Mouse (Mus musculus): Measurements from ENCODE around the gene Usp22. TPM values are rescaled to one million over a fixed set of nuclear protein-coding genes. Genes with fewer than 3 reads are reported as not detected.

Usp22 gene
- polyA plus RNA-seq, 1 experiment = 176 TPM

DNA sequence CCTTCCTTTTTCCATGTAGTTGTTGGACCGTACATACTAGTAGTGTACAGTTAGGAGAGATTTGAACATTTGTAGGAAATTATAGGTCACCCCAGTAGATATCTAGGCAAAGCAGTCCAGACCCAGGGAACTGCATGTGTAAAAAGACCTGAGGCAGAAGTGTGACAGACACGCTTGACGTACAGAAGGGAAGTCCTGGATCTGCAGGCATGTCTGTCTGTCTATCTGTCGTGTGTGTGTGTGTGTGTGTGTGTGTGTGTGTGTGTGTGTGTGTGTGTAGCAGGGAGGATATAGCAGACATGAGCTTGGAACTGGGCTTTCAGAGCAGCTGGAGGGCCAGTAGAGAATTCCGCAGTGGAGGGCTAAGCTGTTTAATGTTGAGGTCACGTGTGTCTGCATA is 65.1 kb downstream of the Usp22 start:
- DNase-seq (ENCODE audit: extremely low spot score in 1 of 2, low spot score in 1 of 2) = no peak

DNA sequence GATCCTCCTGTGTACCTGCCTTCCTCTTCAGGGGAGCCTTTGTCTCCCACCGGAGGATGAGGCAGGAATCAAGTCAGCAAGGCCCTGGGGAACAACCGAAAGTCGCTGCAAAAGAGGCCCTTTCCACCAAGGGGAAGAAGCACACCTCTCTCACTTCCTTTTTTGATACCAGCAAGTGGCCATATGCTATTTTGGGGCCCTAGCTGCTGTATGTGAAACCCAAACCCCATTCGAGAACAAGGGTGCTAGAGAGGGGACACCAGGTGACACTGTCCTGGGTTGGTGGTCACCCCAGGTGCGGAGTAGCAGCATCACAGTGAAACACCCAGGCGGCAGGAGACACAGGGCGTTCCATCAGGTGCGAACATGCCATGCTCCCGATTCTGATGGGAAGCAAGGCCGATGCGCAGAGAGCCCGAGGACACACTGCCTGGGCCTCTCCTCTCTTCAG is 65.9 kb downstream of the Usp22 start:
- no peak for DNase-seq (ENCODE audit: extremely low spot score in 1 of 2, low spot score in 1 of 2)

DNA sequence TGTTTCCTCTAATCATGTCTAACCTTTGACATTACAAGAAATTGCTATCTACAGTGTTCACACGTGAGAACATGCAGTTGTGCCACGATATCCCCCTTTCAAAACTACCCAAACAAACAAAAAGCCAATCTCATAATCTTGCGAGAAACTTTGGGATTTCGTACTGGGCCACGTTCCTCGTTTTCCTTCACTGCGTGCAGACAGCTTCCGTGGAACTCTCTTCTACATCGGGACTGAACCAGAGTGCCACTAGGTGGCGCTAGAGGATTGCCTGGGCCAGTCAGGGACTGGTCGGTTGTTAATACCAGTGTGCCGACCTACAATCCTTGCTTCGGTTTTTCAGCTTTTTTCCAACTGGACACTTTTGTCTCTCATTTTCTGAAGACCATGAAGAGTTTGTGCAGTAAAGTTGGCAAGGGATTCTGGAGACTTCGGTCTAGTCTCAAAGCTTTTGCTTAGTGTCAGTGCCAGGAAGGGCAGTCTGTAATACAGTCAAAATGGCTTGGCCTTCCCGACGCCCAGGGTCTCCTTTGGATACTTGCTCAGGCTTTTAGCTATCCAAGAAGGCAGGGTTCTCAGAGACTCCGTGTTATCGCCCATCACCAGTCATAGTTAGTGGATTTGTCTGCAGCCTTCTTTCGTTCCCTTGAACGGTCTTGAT is 70.5 kb downstream of the Usp22 start:
- DNase-seq (ENCODE audit: extremely low spot score in 1 of 2, low spot score in 1 of 2) = peak; percentile 53 to 95

DNA sequence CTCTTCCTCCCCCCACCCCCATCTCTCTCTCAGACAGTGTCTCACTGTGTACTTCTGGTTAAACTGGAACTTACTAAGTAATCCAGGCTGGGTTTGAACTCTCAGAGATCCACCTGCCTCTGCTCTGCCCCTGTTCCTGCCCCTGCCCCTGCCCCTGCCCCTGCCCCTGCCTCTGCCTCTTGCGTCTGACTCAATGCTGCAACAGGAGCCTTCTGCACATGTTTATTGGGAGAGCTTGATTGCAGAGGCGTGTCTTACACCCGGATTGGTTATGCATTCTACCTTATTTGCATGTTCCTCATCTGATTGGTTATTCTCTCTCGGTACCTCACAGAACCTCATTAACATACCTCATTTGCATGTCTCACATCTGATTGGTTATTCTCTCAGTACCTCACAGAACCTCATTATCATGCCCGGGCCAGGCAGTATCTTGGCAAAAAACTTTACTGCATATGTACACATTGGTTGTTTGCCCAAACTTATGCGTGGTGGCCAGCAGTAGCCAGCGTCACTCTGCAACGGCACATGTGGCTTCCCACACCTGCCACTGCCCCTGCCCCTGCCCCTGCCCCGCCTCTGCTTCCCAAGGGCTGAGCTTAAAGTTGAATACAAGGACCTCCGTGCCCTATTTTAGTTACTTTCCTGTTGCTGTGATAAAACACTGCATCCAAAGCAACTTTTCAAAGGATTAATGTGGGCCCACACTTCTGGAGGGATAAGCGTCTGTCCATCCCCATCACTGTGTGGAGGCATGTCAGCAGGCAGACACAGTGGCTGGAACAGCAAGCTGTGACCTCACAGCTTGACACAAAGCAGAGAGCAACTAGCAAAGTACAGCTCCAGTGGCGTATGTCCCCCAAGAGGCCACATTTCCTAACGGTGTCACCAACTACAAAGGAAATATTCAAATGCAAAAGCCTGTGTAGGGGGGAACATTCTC is 72.2 kb downstream of the Usp22 start:
- DNase-seq (ENCODE audit: extremely low spot score in 1 of 2, low spot score in 1 of 2) = no peak

Other genes starting within 250 kb of the Usp22 start
- 17.3 and 18.1 TPM in 2 replicates for gene Map2k3, start 243.0 kb downstream of the Usp22 start, polyA plus RNA-seq (2012; rRNA removed)
- 17.8 and 19.5 TPM in 2 replicates for gene Kcnj12, start 152.5 kb downstream of the Usp22 start, polyA plus RNA-seq (2012; rRNA removed)
- 2.6 and 3.6 TPM in 2 replicates for gene Tnfrsf13b, start 48.3 kb downstream of the Usp22 start, polyA plus RNA-seq (2012; rRNA removed)
- 0.48 and 0.84 TPM in 2 replicates for gene Aldh3a1, start 32.5 kb upstream of the Usp22 start, polyA plus RNA-seq (2012; rRNA removed)
- 47.2 and 52.6 TPM in 2 replicates for gene Aldh3a2, start 92.4 kb upstream of the Usp22 start, polyA plus RNA-seq (2012; rRNA removed)
- 0.14 and 0.27 TPM in 2 replicates for gene Slc47a2, start 167.8 kb upstream of the Usp22 start, polyA plus RNA-seq (2012; rRNA removed)
- 4.8 TPM in 2 replicates for gene Slc47a1, start 203.3 kb upstream of the Usp22 start, polyA plus RNA-seq (2012; rRNA removed)